Comparison of ENCODE assay signal across 8 mouse cellular contexts in genomic region chr10:127509051-127509836, GRCm38 (mm10). TPM values are rescaled to one million over a fixed set of nuclear protein-coding genes. Genes with fewer than 3 reads are reported as not detected.
DNase-seq lines count a peak whose midpoint lies in the region; ATAC-seq lines count a peak whose summit lies in the region.

No protein-coding gene starts in this region.

- 0 out of 2 replicates have a peak, but pooled peaks cover 3% of the 10 kb centered on the region for H3K27me3 ChIP-seq in hindbrain, embryonic 15.5 days

- H3K9me3 ChIP-seq in hindbrain, embryonic 15.5 days, result no peaks in the 10 kb centered on the region

- under 1% methylated on average over 35 of the region's 35 CpGs for WGBS in hindbrain, embryonic 15.5 days

- H3K27ac ChIP-seq in hindbrain, embryonic 15.5 days (replicated peaks), result peak overlapping the region; percentile 99

- DNase-seq in R1 (ENCODE audit: low read depth, low spot score), result peak; percentile 98
- DNase-seq in cerebellum, postnatal 10 days, result peak; percentile 99
- DNase-seq in frontal cortex, postnatal 36 days (ENCODE audit: low spot score in 2 of 2), result peak; percentile 79 to 84
- peak; percentile 81 to 82 for DNase-seq in layer of hippocampus, postnatal 36 days
- peak; percentile 81 for DNase-seq in lung, postnatal 25 days (ENCODE audit: low spot score)
- DNase-seq in retina, embryonic 14.5 days (ENCODE audit: low spot score), result peak; percentile 98
- peak; percentile 96 for DNase-seq in thymus, postnatal 4 days

- peaks cover 69% of the 10 kb centered on the region for H3K4me1 ChIP-seq in hindbrain, embryonic 15.5 days (replicated peaks)

- H3K4me2 ChIP-seq in hindbrain, embryonic 15.5 days, result peak overlapping the region; percentile 74

- no peaks in the 10 kb centered on the region for H3K36me3 ChIP-seq in hindbrain, embryonic 15.5 days

- H3K4me3 ChIP-seq in hindbrain, embryonic 15.5 days, result peak overlapping the region; percentile 40

- peak; percentile 68 for ATAC-seq in hindbrain, embryonic 15.5 days (ENCODE audit: low FRiP score, low read depth)

- H3K9ac ChIP-seq in hindbrain, embryonic 15.5 days, result peak overlapping the region; percentile 44

RNA-seq across cellular contexts. Expression of gene Ndufa4l2, which starts 5.5 kb away (rescaled TPM):
- polyA plus RNA-seq in hindbrain, embryonic 15.5 days (2015; fragmentation: Nextera tagmentation; extraction: Ambion mirVana), result 20.7 and 24.4 TPM in 2 replicates
- total RNA-seq in layer of hippocampus, postnatal 36 days (2021), result 1 to 10 TPM; 3.5 to 4.8 TPM

RNA-seq across cellular contexts. Expression of gene Stac3, which starts 7.8 kb away (rescaled TPM):
- 2.5 and 2.9 TPM in 2 replicates for polyA plus RNA-seq in hindbrain, embryonic 15.5 days (2015; fragmentation: Nextera tagmentation; extraction: Ambion mirVana)
- total RNA-seq in layer of hippocampus, postnatal 36 days (2021), result 1 to 10 TPM; 3.0 to 3.7 TPM

RNA-seq across cellular contexts. Expression of gene Shmt2, which starts 13.0 kb away (rescaled TPM):
- polyA plus RNA-seq in hindbrain, embryonic 15.5 days (2015; fragmentation: Nextera tagmentation; extraction: Ambion mirVana), result 56.2 and 64.8 TPM in 2 replicates
- total RNA-seq in layer of hippocampus, postnatal 36 days (2021), result 10 to 100 TPM; 27.4 to 29.9 TPM

RNA-seq across cellular contexts. Expression of gene Nxph4, which starts 25.1 kb away (rescaled TPM):
- 161 and 194 TPM in 2 replicates for polyA plus RNA-seq in hindbrain, embryonic 15.5 days (2015; fragmentation: Nextera tagmentation; extraction: Ambion mirVana)
- total RNA-seq in layer of hippocampus, postnatal 36 days (2021), result 1 to 10 TPM; 1.3 to 1.7 TPM

Comparison
In these comparisons a context has a peak if more than half of its experiments do, and no peak if none do; other contexts are left out.
1. Peak in every context shown above with its lines: DNase-seq, ATAC-seq, H3K4me3 ChIP-seq and H3K27ac ChIP-seq.